12 mouse cellular contexts compared by ENCODE assay signal in the genomic region with DNA sequence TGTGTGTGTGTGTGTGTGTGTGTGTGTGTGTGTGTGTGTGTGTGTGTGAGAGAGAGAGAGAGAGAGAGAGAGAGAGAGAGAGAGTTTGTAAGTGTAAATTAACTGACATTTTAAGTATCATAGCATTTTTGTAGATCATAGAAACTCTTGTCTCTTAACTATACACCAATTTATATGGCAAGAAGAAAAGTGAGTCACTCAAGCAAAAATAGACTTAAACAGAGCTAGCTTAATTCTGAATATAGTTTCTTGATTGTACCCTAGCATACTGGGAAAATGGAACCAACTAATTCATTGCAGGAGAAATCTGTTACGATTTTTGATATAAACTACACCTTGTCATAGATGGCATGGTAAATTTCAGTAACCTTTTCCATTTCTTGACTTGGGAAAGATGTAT.
"Had no signal": no experiment of that assay in that cellular context is flagged by ENCODE, and none has a peak within 500 bp of the region (broad histone marks: within the 10 kb centered on the region; RNA-seq: fewer than 3 reads in every experiment).

No protein-coding gene starts in this region.

- DNase-seq: retina, postnatal 1 day; right cerebral cortex, adult 18-20 months; right cerebral cortex, postnatal 14 days; right cerebral cortex, postnatal 25 days; right cerebral cortex, postnatal 4 days; spleen, adult 18-20 months; thymus, adult 18-20 months; thymus, adult 2 months; thymus, postnatal 14 days; thymus, postnatal 25 days; thymus, postnatal 36 days; thymus, postnatal 4 days had no signal
